Comparison of ENCODE assay signal across 9 mouse cellular contexts in the genomic region with DNA sequence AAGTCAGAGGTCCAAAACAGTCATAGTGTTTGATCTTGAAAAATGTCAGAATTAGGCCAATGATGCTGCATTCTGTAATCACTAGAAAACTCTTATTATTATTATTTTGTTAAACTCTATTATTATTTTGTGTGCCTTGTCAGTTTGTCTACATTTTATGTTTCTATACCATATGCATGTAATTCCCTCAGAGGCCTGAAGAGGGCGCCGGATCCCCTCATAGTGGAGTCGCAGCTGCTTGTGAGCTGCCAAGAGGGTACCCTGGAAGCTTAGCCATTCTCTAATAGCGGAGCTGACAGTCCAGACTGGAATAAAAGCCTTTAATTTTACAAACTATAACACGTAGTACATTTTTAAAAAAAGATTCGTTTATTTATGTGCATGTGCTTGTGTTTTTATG.
DNase-seq lines count a peak whose midpoint lies in the region; ATAC-seq and TF ChIP-seq lines count a peak whose summit lies in the region.
"Had no signal": no experiment of that assay in that cellular context is flagged by ENCODE, and none has a peak within 500 bp of the region (broad histone marks: within the 10 kb centered on the region; RNA-seq: fewer than 3 reads in every experiment).

No protein-coding gene starts in this region.

- H3K27me3 ChIP-seq in heart, adult 2 months (ENCODE audit: control insufficient read depth, insufficient read depth, low read length), result no peaks in the 10 kb centered on the region
- H3K27me3 ChIP-seq in neural tube, embryonic 12.5 days (replicated peaks), result no peaks in the 10 kb centered on the region

- no peak overlapping the region for H3K4me2 ChIP-seq in neural tube, embryonic 12.5 days (replicated peaks)

- TF ChIP-seq POLR2A in heart, adult 2 months (IDR thresholded peaks at IDR 0.05; ENCODE audit: insufficient read depth, low read depth, low read length), result no peak

- H3K27ac ChIP-seq in heart, adult 2 months, result no peak overlapping the region
- H3K27ac ChIP-seq in neural tube, embryonic 12.5 days, result no peak overlapping the region

- H3K4me1 ChIP-seq in heart, adult 2 months (ENCODE audit: control insufficient read depth, insufficient read depth, low read length), result no peaks in the 10 kb centered on the region
- no peaks in the 10 kb centered on the region for H3K4me1 ChIP-seq in neural tube, embryonic 12.5 days

- H3K79me2 ChIP-seq in heart, adult 2 months (replicated peaks; ENCODE audit: control insufficient read depth, insufficient read depth, low read length), result no peaks in the 10 kb centered on the region

- DNase-seq in heart, adult 2 months, result no peak
- no peak for DNase-seq in heart, postnatal 14 days
- DNase-seq in lung, postnatal 10 days, result peak; percentile 3
- DNase-seq in lung, adult 18-20 months, result no peak
- DNase-seq in R1 (ENCODE audit: low read depth, low spot score), result peak; percentile 44
- DNase-seq in natural killer cell, adult 2 months (ENCODE audit: low spot score in 2 of 2), result no peak
- no peak for DNase-seq in urinary bladder, postnatal 4 days (ENCODE audit: low spot score in 2 of 2)

- WGBS in heart, adult 2 months, result 25% methylated on average over 6 of the region's 6 CpGs
- 22% methylated on average over 6 of the region's 6 CpGs for WGBS in neural tube, embryonic 12.5 days

- no peaks in the 10 kb centered on the region for H3K9me3 ChIP-seq in neural tube, embryonic 12.5 days

- intact Hi-C loops in heart, adult 2 months (cut with DNase I), result no loop called here
- intact Hi-C loops in heart, postnatal 14 days (cut with DNase I), result no loop called here

- no peaks in the 10 kb centered on the region for H3K36me3 ChIP-seq in heart, adult 2 months (ENCODE audit: control insufficient read depth, insufficient read depth, low read length)
- H3K36me3 ChIP-seq in neural tube, embryonic 12.5 days, result no peaks in the 10 kb centered on the region

- H3K9ac ChIP-seq in heart, adult 2 months (ENCODE audit: low read depth, low read length), result no peak overlapping the region
- H3K9ac ChIP-seq in neural tube, embryonic 12.5 days, result no peak overlapping the region

- ATAC-seq in neural tube, embryonic 12.5 days (ENCODE audit: low FRiP score, low read depth), result 0 out of 2 replicates have a peak, but pooled peaks have one; percentile 38
- ATAC-seq: inflammation-experienced regulatory T-cells, adult 6 months had no signal

- TF ChIP-seq CTCF in heart, adult 2 months (IDR thresholded peaks at IDR 0.05), result peak; percentile 41

- no peak for TF ChIP-seq EP300 in heart, adult 2 months (IDR thresholded peaks at IDR 0.05; ENCODE audit: insufficient read depth, low read depth, low read length)

- no peak overlapping the region for H3K4me3 ChIP-seq in heart, adult 2 months
- no peak overlapping the region for H3K4me3 ChIP-seq in neural tube, embryonic 12.5 days

Comparison
In these comparisons a context has a peak if more than half of its experiments do, and no peak if none do; other contexts are left out.
1. DNase-seq: peak in lung, postnatal 10 days (single experiment) and R1 (single experiment); none in heart, adult 2 months (0 of 2), heart, postnatal 14 days (0 of 2), lung, adult 18-20 months (0 of 2), natural killer cell, adult 2 months (0 of 2) and urinary bladder, postnatal 4 days (0 of 2).